Mouse (Mus musculus): ENCODE measurements at regions not wholly inside any gene's neighbourhood (a gene's known extent, or its start where the extent isn't known, plus 50 kb on each side); places are given as distances from the start of the nearest gene placed in this dataset.

DNA sequence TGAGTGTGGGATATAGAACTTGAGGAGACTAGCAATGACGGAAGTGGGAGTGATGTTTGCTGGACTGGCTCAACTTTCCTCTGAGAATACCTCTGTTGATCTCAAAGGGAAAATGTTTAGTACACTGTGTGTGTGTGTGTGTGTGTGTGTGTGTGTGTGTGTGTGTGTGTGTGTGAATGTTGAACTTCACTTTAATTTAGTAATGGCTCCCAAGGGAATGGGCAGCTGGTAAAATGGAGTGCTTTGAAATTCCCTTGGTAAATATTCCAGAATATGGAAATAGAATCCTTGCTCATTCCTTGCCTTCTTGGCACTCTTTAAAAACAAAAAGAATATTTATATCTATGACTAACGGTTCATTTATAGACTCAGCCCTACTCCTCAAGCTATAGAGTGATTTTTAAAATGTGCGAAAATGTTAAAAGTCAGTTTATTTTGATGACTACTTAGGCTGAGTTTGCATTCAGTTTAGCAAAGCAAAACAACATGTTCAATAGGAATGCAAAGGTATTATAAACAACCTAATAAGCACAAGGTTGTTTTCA lies 287.6 kb upstream of the Pitrm1 start:
- no peak for DNase-seq

DNA sequence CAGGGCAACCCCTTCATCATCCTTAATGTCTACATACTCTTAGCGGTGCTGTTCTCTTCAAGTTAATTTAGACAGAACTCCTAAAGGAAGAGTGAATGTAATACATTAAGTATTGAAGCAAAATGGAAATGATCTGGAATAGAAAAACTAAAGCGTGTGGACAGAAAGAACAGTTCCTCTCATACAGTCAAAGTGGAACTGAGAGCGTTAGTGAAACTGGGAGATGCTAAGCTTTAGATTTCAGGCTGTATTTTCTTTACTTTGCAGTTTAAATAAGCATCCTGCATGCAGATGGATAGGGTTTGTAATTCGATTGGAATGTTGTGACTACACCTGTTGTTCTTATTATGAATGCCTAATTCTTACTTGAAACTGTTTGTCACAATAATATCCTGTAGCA lies 286.5 kb upstream of the Pitrm1 start:
- no peak for DNase-seq

GRCm38 (mm10) chr13:6270546-6270945 lies 277.4 kb upstream of the Pitrm1 start:
- no peak for DNase-seq

- DNase-seq: no peak
These were observed 275.0 kb upstream of the Pitrm1 start for GRCm38 (mm10) chr13:6272932-6273331.

- DNase-seq: no peak
These were observed 267.9 kb upstream of the Pitrm1 start for GRCm38 (mm10) chr13:6280073-6280472.

- no peak for DNase-seq
These were observed 259.8 kb upstream of the Pitrm1 start for GRCm38 (mm10) chr13:6288109-6288508.

DNA sequence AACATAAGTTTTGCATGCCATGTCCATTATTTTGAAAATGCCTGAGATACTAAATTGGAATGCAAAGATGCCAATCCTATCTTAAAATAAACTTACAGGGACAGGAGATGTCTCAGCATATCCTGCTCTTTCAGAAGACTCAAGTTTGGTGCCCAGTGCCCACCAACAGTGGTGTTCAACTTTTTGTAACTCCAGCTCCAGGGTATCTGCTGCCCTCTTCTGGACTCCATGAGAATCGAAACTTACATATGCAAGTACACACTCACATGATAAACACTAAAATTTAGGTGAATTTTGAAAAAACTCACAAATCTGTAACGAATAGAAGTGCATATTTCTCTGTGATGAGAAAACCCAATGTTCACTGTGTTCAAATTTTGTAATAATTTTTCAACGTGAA lies 255.9 kb upstream of the Pitrm1 start:
- no peak for DNase-seq

DNA sequence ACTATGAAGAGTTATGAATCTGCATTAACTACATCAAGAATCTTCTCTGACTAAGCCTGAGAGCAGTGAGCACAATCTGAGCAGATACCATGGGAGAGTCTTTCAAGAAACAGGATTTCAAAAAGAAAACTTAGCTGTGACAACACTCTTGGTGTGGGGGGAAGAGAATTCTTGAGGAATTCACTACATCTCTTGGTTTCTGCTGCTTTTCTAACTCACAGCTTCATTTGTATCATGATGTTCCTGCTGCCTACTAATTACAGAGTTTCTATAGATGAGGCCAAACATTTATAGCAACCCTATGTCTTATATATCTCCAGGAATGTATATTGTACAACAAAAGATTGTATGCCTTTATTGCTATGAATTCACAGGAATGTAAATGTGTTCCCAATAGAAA lies 242.2 kb upstream of the Pitrm1 start:
- DNase-seq: no peak

DNA sequence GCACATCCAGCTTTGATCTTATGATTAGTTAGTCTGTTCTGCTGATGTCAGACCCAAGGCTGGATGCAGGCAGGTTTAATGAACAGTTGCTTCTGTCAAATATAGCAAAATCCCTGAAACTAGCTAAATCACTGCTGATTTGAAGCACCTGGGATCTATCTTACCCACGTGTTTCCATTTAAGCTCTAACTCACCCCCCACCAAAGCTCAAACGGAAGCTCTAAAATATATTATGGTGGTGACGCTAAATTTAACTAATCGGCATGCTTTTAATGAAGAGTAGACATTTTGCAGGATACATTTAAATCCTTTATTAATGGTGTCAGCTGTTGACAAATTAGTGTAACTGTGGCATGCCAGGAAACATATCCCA lies 241.3 kb upstream of the Pitrm1 start:
- DNase-seq: no peak

DNA sequence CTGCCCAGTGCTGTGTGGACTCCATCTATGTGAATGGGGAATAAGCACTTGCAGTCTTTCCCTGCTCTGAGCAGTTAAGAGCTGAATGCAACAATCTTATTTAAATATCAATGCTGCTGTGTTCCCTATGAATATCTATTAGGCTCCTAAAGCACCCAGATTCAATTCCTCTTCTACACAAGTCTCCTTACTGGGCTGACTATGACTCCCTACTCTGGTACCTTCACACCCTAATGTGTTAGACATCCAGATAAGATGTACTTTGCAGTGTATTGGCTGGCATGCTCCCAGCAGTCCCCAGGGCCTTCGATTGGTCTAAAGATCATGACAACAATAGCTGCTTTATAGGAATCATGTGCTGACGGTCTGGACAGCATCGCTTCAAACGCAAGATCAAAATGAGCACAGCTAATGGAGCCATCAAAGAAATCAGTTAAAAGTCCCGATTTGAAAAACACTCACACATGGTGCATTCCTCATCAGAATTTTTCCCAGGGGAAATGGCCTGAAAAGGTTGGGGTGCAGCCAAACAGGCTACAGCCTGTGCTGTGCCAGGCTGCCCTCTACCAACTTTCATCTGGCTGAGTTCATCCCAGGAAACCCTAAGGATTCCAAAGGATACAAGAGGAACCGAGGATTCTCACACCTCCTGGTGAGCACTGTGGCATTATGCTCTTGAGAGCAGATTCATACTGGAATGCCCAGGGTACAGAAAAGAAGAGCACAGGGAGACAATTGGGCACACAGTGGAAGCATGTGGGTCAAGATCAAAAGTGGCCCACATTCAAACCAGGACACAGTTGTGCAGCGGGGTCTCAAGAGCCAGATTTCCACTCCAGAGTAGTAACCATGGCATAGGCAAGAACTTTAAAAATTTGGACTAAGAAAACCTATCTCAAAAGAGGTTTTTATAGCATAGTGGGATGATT lies 240.7 kb upstream of the Pitrm1 start:
- peak; percentile 3 to 4 for DNase-seq

GRCm38 (mm10) chr13:6316201-6316600 lies 231.7 kb upstream of the Pitrm1 start:
- DNase-seq: no peak

DNA sequence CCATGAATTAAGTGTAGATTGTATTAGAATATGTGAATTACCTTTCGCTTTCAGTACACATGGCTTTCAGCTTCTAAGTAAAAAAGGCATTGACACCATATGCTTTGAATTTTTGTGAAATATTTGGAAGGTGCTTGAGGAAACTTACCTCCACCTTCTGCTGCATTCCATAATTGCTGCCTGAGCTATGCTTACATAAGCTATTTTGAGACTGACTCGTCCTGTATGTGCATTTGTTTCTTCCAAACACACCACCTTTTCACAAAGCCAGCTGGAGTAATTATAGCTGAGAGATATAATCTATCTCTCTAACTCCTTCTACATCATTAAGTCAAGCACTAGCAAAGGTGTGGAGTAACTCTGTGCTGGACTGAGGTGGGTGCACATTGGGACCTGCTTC lies 224.0 kb upstream of the Pitrm1 start:
- no peak for DNase-seq

GRCm38 (mm10) chr13:6330320-6330950 lies 217.5 kb upstream of the Pitrm1 start:
- DNase-seq: no peak

DNA sequence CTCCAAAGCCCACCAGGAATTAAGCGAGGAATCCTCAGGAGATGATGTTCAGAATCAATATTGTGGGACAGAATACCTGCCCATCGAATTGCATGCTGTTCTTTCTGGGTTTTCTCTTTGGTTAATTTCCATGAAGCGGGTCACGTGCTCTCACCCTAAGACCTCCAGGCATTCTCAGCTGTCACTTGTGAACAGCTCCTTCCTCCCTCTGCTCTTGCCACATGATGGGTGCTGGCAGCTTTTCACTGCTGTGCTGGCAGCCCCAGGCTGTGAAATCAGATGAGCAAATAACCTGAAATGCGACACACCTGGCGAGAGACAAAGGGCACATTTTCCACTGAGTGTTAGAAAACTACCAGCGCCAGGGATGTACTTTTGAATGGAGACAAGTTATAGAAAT lies 207.8 kb upstream of the Pitrm1 start:
- no peak for DNase-seq

- DNase-seq: peak; percentile 55 to 63
These were observed 206.7 kb upstream of the Pitrm1 start for GRCm38 (mm10) chr13:6341102-6341737.

GRCm38 (mm10) chr13:6365169-6365568 lies 182.8 kb upstream of the Pitrm1 start:
- no peak for DNase-seq

DNA sequence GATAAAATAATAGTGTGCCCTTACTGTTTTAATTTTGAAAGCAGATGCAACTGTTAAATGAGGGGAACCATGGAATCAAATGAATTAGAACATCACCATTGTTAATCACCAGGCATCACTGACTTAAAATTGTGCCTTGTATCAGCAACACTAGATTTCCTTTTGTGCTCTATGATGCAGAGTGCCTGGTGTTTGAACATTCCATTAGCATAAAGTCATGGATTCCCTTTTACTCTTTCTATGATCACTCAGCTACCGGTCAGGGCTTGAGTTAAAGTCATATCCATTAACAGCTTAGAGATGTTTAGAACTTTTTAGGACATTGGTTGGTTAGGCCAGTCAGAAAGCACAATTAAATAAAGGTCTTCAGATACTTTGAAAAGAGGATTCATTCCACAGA lies 180.3 kb upstream of the Pitrm1 start:
- no peak for DNase-seq

- no peak for DNase-seq
These were observed 173.3 kb upstream of the Pitrm1 start for GRCm38 (mm10) chr13:6374570-6375173.

- DNase-seq: no peak
These were observed 170.0 kb upstream of the Pitrm1 start for GRCm38 (mm10) chr13:6377919-6378318.

DNA sequence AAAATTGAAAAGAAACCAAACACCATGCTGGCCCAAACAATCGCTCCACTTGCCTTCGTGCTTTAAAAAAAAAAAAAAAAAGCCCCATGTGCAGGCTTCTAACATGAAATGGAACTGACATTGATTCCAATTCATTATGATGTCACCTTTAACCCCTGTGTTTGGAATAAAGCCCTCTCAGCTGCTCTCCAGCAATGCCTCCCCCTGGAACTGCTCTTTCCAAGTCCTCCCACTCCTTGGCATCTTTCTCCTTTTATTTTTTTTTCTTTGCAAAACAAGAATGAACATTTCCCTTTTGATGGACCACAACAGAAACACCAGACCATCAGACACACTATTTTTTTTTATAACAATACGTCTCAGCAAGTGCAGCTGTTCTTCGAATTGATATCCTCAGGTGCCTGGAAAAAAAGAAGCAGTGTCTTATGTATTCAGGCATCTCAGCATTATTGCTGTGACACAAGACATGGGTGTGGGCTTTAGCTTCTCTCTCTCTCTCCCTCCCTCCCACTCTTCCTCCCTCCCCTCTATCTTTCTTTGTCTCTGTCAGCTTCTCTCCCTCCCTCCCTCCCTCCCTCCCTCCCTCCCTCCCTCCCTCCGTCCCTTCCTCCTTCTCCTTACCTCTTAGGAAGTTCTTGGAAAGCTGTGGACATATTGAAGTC lies 152.3 kb upstream of the Pitrm1 start:
- no peak for DNase-seq

DNA sequence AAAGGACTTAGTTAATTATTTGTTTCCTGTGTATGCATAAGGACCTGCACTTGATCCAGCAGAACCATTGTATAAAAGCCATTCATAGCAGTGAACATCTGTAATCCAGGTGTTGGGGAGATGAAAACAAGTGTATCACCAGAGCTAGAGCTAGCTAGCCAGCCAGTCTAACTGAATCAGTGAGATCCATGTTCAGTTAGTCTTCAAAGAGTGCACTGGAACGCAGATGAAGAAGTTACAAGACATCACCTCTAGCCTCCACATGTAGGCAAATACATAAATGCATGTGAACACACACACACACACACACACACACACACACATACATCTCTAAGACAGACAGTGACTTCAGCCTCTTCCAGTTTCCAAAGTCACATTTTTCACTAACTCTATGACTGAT lies 150.3 kb upstream of the Pitrm1 start:
- no peak for DNase-seq

GRCm38 (mm10) chr13:6431821-6432220 lies 116.1 kb upstream of the Pitrm1 start:
- DNase-seq: no peak
